Mouse (Mus musculus) lung, adult 2 months (tissue): ENCODE measurements around the gene Pak2. TPM values are rescaled to one million over a fixed set of nuclear protein-coding genes. Genes with fewer than 3 reads are reported as not detected.

Experiments
- DNase-seq: peaks from one replicate; pipeline ENCODE4 v3.0.0; 2022
- H3K4me1 ChIP-seq: fragments of 200-500 bp; 2 replicates; pipeline ENCODE4 v1.6.1; 2011; ENCODE audit warnings: low read length; ENCODE audit not compliant: control insufficient read depth, insufficient read depth
- H3K4me3 ChIP-seq: fragments of 200-500 bp; replicated peaks from 2 replicates; pipeline ENCODE3; 2011; ENCODE audit warnings: low read depth, mild to moderate bottlenecking, control low read depth, low read length; ENCODE audit errors: extremely low read depth
- CTCF ChIP-seq: fragments of 200-500 bp; IDR thresholded peaks from 2 replicates; pipeline ENCODE4 v1.5.1; 2011; ENCODE audit warnings: mild to moderate bottlenecking, low read length, control low read depth; ENCODE audit not compliant: insufficient read depth
- POLR2A ChIP-seq: fragments of 200-500 bp; IDR thresholded peaks from 2 replicates; pipeline ENCODE4 v1.6.1; 2011; ENCODE audit warnings: low read depth, mild to moderate bottlenecking, control low read depth, low read length, borderline replicate concordance; ENCODE audit errors: extremely low read depth
- WGBS: fragments of 180-500 bp; shearing (Covaris S2); methylation state at CpG from one replicate; pipeline ENCODE4 v1.1.7; 2018; 5-methylcytosine and 5-hydroxymethylcytosine counted together
- polyA plus RNA-seq: library from polyadenylated mRNA; depleted of rRNA; stranded (reverse); fragments of >200 nt; gene quantifications from 2 replicates; pipeline ENCODE4 v1.2.3, GENCODE M21; 2012

The Pak2 gene
- polyA plus RNA-seq, 1 experiment, result 22.5 TPM

DNA sequence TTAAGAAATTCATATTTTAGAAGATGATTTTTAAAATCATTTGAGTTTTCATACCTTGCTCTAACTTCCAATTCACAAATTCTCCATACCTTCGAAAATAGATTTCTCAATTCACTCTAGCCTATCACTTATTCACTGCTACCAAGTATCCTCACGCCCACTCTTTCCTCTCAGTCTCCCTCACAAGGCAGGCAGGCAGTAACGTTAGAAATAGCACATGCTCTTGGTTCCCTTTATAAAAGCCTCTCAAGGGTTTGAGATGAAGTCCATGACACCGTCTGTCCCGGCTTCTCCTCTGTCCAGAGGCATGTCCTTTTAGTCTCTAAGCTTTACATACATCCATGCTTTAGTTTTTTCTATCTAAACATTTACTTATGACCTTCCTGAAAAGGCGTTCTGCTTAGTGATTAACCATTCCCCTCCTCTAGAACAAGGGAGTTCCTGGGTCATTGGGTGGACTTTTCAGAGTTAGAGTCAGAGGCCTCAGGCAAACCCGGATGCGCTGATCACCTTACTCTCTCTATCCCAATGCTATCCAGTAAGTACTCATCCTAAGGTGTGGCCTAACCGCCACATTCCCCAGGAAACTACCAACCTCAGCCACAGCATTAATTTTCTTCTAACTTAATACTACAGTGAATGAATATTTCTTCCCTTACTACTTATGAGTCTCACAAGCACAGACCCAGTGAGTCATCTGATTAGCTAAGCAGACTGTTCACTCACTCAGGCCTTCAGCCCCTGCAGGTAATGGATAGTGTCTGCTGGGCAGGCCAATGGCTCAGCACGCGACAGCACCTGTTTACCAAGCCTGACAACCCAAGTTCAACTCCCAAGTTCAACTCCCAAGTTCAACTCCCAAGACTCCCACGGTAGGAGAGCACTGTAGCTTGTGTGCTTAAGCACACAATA, 10.5 kb downstream of the Pak2 start:
- WGBS, result 55% methylated on average over 12 of the region's 12 CpGs
- no peak for DNase-seq
- Histone ChIP-seq H3K4me1 (peaks cover 22% of the 10 kb centered on the region), H3K4me3 (no peak overlapping the region)
- TF ChIP-seq CTCF, result no peak
- no peak for TF ChIP-seq POLR2A

DNA sequence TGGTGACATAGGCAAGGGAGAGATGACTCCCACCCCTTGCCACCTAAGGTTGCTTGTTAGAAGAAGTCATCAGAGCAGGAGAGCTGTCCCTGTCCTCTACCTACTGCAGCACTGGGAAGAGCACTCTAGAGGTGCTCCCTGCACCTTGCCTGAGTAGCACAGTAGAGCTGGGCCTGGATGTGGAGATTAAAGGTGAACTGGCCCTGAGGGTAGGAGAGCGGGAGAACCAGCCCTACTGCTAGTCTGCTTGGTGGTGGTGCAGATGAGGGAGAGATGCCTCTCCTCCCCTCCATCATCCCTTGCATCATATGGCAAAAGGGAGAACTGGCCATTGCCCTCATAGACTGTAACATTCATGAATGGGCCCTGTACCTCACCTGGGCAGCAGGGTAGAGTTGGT, 12.2 kb downstream of the Pak2 start:
- peaks cover 22% of the 10 kb centered on the region for H3K4me1 ChIP-seq
- no peak for TF ChIP-seq POLR2A
- TF ChIP-seq CTCF, result no peak
- WGBS, result 100% methylated on average over 1 of the region's 1 CpGs
- H3K4me3 ChIP-seq, result no peak overlapping the region
- no peak for DNase-seq

DNA sequence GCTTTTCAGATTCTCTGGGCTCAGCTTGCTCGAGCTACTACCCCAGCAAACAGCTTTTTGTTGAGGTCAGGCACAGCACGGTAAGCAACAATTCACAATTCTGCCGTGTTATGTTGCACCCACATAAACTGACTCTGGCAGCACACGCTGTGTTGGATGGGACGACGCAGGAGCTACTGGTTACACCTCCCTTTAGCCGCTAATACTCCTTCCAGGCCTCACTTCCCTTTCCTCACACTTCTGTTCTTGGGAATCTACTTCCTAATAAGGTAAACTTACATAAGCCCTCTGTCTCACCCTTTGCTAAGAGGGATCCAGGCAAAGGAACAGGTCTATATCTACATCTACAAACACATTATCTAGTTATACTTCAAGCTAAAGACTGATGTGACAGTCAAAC, 15.2 kb downstream of the Pak2 start:
- DNase-seq, result no peak
- Histone ChIP-seq H3K4me1 (peaks cover 21% of the 10 kb centered on the region), H3K4me3 (no peak overlapping the region)
- TF ChIP-seq CTCF (no peak), POLR2A (no peak)
- 43% methylated on average over 7 of the region's 7 CpGs for WGBS

DNA sequence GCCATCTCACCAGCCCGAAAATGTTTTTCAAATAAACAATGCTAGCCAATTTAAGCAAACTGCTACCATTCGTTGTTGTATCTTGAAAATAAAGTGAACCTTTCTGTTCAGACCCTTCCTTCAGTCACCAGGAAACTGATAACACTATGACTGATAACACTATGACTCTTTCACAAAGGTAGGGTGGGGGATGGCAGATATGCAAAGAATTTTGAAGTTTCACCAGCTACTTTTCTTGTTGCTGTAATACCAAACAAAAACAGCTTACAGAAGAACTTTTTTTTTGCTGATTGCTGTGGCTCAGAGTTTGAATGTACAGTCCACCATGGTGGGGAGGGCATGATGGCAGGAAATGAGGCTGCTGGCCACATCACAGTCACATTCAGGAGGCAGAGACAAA, 16.9 kb downstream of the Pak2 start:
- TF ChIP-seq CTCF (no peak), POLR2A (no peak)
- DNase-seq, result no peak
- peaks cover 17% of the 10 kb centered on the region for H3K4me1 ChIP-seq
- H3K4me3 ChIP-seq, result no peak overlapping the region
- WGBS, result 52% methylated on average over 2 of the region's 2 CpGs

DNA sequence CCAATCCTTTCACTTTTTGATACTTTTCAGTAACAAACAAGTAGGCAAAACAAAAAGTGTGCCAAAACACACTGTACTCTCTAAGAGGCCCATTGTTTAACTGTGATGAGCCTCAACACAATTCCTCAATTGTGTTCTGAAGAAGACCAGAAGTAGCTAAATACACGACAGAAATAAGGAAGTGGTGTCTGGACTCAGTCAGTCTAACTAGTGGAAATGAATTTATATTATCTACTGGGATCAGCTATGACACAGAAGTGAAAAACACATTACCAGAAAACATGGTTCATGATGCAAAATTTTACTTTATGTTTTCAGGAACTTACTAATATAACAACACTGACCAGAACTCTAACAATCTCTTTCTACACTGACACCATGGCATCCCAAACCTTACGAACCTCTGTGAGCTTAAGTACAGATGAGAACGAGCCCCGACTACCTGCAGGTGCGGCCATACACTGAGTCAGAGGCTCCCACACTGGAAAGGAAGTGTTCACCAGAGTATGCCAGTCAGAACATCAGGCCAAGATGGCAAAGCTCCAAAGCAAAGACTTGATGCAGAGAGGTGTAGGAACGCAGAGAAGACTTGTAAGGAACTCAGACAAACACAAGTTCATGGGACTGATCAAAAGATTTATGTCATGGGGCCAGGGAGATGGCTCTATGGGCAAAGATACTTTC, 19.2 kb downstream of the Pak2 start:
- TF ChIP-seq POLR2A, result no peak
- TF ChIP-seq CTCF, result no peak
- DNase-seq, result no peak
- 26% methylated on average over 6 of the region's 6 CpGs for WGBS
- no peak overlapping the region for H3K4me3 ChIP-seq
- peaks cover 13% of the 10 kb centered on the region for H3K4me1 ChIP-seq

DNA sequence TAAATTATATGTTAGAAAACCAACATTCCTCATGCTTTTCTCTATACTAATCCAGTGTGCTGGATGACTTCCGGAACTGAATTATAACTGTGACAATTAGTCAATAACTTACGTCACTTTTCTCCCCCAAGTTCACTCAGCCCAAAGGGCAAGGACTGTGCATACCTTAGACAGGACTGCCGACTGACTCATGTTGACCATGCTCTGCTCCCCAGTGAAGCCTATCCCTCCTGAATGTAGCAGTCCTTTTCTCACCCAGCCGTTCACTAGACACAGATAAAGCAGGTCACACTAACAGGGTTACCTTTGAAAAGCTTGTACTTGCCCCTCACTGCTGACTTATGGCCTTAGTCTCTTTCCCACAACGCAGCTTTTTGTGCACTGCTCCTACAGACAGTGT, 20.3 kb downstream of the Pak2 start:
- Histone ChIP-seq H3K4me3 (no peak overlapping the region), H3K4me1 (peaks cover 12% of the 10 kb centered on the region)
- 68% methylated on average over 5 of the region's 5 CpGs for WGBS
- DNase-seq, result no peak
- TF ChIP-seq CTCF, result no peak
- no peak for TF ChIP-seq POLR2A

DNA sequence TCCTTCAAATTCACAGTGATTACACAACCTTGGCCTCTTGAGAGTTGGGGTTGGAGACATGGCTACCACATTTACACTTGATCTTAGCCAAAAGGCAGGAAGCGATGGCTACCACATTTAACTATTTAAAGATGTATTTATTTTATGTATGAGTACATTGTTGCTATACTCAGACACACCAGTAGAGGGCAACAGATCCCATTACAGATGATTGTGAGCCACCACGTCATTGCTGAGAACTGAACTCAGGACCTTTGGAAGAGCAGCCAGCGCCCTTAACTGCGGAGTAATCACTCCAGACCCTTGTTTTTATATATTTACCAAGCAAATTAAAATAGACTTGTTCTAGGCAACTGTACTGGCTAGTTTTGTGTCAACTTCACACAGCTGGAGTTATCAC, 36.8 kb downstream of the Pak2 start:
- DNase-seq, result no peak
- Histone ChIP-seq H3K4me1 (no peaks in the 10 kb centered on the region), H3K4me3 (no peak overlapping the region)
- TF ChIP-seq CTCF, result no peak; the same call in 1 of the 2 replicates
- TF ChIP-seq POLR2A, result no peak
- 86% methylated on average over 4 of the region's 4 CpGs for WGBS

DNA sequence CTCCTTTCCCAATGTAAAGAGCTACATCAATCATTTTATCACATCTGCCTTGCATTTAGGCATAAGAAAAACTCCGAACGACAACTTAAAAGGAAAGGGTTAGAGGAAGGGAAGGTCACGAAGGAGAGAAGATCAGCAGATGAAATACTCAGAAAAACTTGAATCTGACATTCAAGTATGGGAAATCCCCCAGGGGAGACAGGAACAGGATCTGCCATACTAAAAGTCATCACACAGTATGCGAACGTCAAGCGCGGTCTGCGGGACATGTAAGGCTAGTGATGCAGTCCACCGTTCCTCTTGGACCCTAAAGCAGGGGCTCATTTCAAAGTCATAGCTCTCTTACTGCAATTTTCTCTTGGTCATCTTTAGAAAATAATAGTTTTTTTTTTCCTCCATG, 59.5 kb downstream of the Pak2 start:
- Histone ChIP-seq H3K4me3 (no peak overlapping the region), H3K4me1 (no peaks in the 10 kb centered on the region)
- TF ChIP-seq CTCF (no peak), POLR2A (no peak)
- no peak for DNase-seq
- WGBS, result 93% methylated on average over 9 of the region's 9 CpGs

DNA sequence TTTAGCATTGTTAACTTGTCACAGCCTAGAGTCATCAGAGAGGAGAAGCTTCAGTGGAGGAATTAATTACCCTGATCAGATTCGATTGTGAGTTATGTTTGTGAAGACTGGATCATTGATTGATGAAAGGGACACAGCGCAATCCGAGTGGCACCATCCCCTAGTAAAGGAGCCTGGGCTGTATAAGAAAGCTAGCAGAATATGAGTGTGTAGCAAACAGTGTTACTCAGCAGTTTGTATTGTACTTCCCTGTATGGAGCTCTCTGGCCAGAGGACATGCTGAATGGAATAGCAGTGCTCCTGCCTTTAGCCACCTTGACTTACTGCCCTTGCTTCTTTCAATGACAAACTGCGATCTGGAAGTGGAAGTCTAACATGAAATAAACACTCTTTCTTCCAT, 68.8 kb downstream of the Pak2 start:
- no peak overlapping the region for H3K4me3 ChIP-seq
- no peaks in the 10 kb centered on the region for H3K4me1 ChIP-seq
- 78% methylated on average over 4 of the region's 4 CpGs for WGBS
- TF ChIP-seq POLR2A, result no peak
- DNase-seq, result no peak

DNA sequence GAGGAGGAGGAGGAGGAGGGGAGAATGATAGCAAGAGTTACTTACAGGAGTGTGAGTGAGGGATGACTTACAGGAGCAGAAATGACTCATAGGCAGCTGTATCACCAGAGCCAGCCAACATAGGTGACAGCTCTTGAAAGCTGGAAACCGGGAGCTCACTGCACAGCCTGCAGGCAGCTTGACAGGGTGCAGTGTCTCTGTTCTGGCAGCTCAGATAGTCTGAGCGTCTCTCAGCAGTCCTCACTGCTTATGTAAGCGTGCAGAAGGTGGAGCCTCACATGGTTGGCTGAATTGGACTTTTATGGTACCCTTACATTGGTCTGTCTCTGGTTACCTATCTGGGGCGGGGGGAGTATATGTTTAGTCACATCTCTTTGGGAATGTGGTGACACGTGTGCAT, 69.2 kb downstream of the Pak2 start:
- TF ChIP-seq POLR2A (no peak), CTCF (no peak)
- DNase-seq, result no peak
- H3K4me3 ChIP-seq, result no peak overlapping the region
- 26% methylated on average over 5 of the region's 5 CpGs for WGBS
- H3K4me1 ChIP-seq, result no peaks in the 10 kb centered on the region
